Comparison of ENCODE assay signal across 10 mouse cellular contexts in genomic region chr9:109798051-109798450, GRCm38 (mm10). TPM values are rescaled to one million over a fixed set of nuclear protein-coding genes. Genes with fewer than 3 reads are reported as not detected.
DNase-seq lines count a peak whose midpoint lies in the region; ATAC-seq and TF ChIP-seq lines count a peak whose summit lies in the region.
"Had no signal": no experiment of that assay in that cellular context is flagged by ENCODE, and none has a peak within 500 bp of the region (broad histone marks: within the 10 kb centered on the region; RNA-seq: fewer than 3 reads in every experiment).

No protein-coding gene starts in this region.

- ATAC-seq in midbrain, embryonic 14.5 days (ENCODE audit: low FRiP score, low TSS enrichment): no peak
- no peak for ATAC-seq in midbrain, embryonic 13.5 days
- ATAC-seq in erythroblast, adult 5-6 weeks (replicated peaks; ENCODE audit: low FRiP score, poor library complexity, severe bottlenecking): no peak

- DNase-seq in gastrocnemius, adult 2 months: no peak
- no peak for DNase-seq in gastrocnemius, adult 8-10 months (ENCODE audit: low spot score in 2 of 2)
- DNase-seq in midbrain, embryonic 14.5 days: peak; percentile 45
- peak; percentile 22 to 73 for DNase-seq in adrenal gland, adult (ENCODE audit: inconsistent age in 2 of 2, low spot score in 1 of 2)
- DNase-seq in kidney, adult 9 months: peak; percentile 10
- peak; percentile 18 for DNase-seq in thymus, postnatal 14 days

- H3K4me3 ChIP-seq in gastrocnemius, adult 2 months: no peak overlapping the region
- no peak overlapping the region for H3K4me3 ChIP-seq in midbrain, embryonic 14.5 days (replicated peaks; ENCODE audit: low read depth, low read length)
- no peak overlapping the region for H3K4me3 ChIP-seq in midbrain, embryonic 13.5 days (replicated peaks)
- H3K4me3 ChIP-seq: neural tube, embryonic 12.5 days had no signal

- intact Hi-C loops in gastrocnemius, adult 2 months (cut with DNase I): no loop called here

- no peaks in the 10 kb centered on the region for H3K36me3 ChIP-seq in midbrain, embryonic 14.5 days (ENCODE audit: control insufficient read depth, insufficient read depth, low read length)
- no peaks in the 10 kb centered on the region for H3K36me3 ChIP-seq in midbrain, embryonic 13.5 days
- H3K36me3 ChIP-seq: neural tube, embryonic 12.5 days had no signal

- TF ChIP-seq CTCF in gastrocnemius, adult 2 months (IDR thresholded peaks at IDR 0.05): peak; percentile 20; the same call in 1 of the 2 replicates

- H3K27ac ChIP-seq in gastrocnemius, adult 2 months: no peak overlapping the region
- no peak overlapping the region for H3K27ac ChIP-seq in midbrain, embryonic 14.5 days (replicated peaks; ENCODE audit: low read depth, low read length)
- no peak overlapping the region for H3K27ac ChIP-seq in midbrain, embryonic 13.5 days
- H3K27ac ChIP-seq: neural tube, embryonic 12.5 days had no signal

- H3K4me1 ChIP-seq in midbrain, embryonic 14.5 days (ENCODE audit: control insufficient read depth, insufficient read depth, low read length): no peaks in the 10 kb centered on the region
- H3K4me1 ChIP-seq in midbrain, embryonic 13.5 days (replicated peaks): no peaks in the 10 kb centered on the region
- H3K4me1 ChIP-seq: neural tube, embryonic 12.5 days had no signal

- H3K4me2 ChIP-seq in midbrain, embryonic 14.5 days (ENCODE audit: low read length): no peak overlapping the region
- no peak overlapping the region for H3K4me2 ChIP-seq in midbrain, embryonic 13.5 days (replicated peaks)
- H3K4me2 ChIP-seq: neural tube, embryonic 12.5 days had no signal

- H3K9me3 ChIP-seq in midbrain, embryonic 14.5 days (ENCODE audit: control insufficient read depth, low read length): no peaks in the 10 kb centered on the region
- H3K9me3 ChIP-seq in midbrain, embryonic 13.5 days: no peaks in the 10 kb centered on the region
- H3K9me3 ChIP-seq: neural tube, embryonic 12.5 days had no signal

- WGBS in midbrain, embryonic 14.5 days: 88% methylated on average over 1 of the region's 1 CpGs
- WGBS in midbrain, embryonic 13.5 days: 97% methylated on average over 1 of the region's 1 CpGs

- no peaks in the 10 kb centered on the region for H3K27me3 ChIP-seq in midbrain, embryonic 14.5 days (ENCODE audit: control insufficient read depth, insufficient read depth, low read length)
- H3K27me3 ChIP-seq in midbrain, embryonic 13.5 days: no peaks in the 10 kb centered on the region
- H3K27me3 ChIP-seq: neural tube, embryonic 12.5 days had no signal

- no peak overlapping the region for H3K9ac ChIP-seq in midbrain, embryonic 14.5 days (replicated peaks; ENCODE audit: low read length)
- no peak overlapping the region for H3K9ac ChIP-seq in midbrain, embryonic 13.5 days (replicated peaks)
- H3K9ac ChIP-seq: neural tube, embryonic 12.5 days had no signal

RNA-seq across cellular contexts. Expression of gene Fbxw27, which starts 7.6 kb away (rescaled TPM):
- not detected for total RNA-seq in gastrocnemius, adult 2 months (2021)
- not detected for total RNA-seq in gastrocnemius, adult 8-10 months (2022)
- not detected in 2 replicates for polyA plus RNA-seq in midbrain, embryonic 14.5 days (2014; fragmentation: Nextera tagmentation; extraction: Ambion mirVana)
- polyA plus RNA-seq in midbrain, embryonic 13.5 days (2015; fragmentation: Nextera tagmentation; extraction: Ambion mirVana): not detected in 2 replicates
- total RNA-seq in erythroblast, adult 5-6 weeks (2015; ENCODE audit: low replicate concordance): not detected in 2 replicates
- not detected in 2 replicates for total RNA-seq in erythroblast, adult 5-6 weeks (2017; ENCODE audit: low replicate concordance)
- polyA plus RNA-seq: large intestine, adult 2 months; neural tube, embryonic 12.5 days had no signal

RNA-seq across cellular contexts. Expression of gene Spink8, which starts 14.0 kb away (rescaled TPM):
- total RNA-seq in gastrocnemius, adult 2 months (2021): not detected
- not detected for total RNA-seq in gastrocnemius, adult 8-10 months (2022)
- polyA plus RNA-seq in midbrain, embryonic 14.5 days (2014; fragmentation: Nextera tagmentation; extraction: Ambion mirVana): not detected in 2 replicates
- polyA plus RNA-seq in midbrain, embryonic 13.5 days (2015; fragmentation: Nextera tagmentation; extraction: Ambion mirVana): 0.27 TPM in 1 of 2 replicates, not detected in the other
- total RNA-seq in erythroblast, adult 5-6 weeks (2015; ENCODE audit: low replicate concordance): not detected in 2 replicates
- total RNA-seq in erythroblast, adult 5-6 weeks (2017; ENCODE audit: low replicate concordance): not detected in 2 replicates
- polyA plus RNA-seq: large intestine, adult 2 months; neural tube, embryonic 12.5 days had no signal

RNA-seq across cellular contexts. Expression of gene Nme6, which starts 34.5 kb away (rescaled TPM):
- 10 to 100 TPM; 27.4 to 33.1 TPM for total RNA-seq in gastrocnemius, adult 2 months (2021)
- total RNA-seq in gastrocnemius, adult 8-10 months (2022): 10 to 100 TPM; 29.2 to 35.4 (median 33.5) TPM
- 58.1 and 68.0 TPM in 2 replicates for polyA plus RNA-seq in midbrain, embryonic 14.5 days (2014; fragmentation: Nextera tagmentation; extraction: Ambion mirVana)
- polyA plus RNA-seq in midbrain, embryonic 13.5 days (2015; fragmentation: Nextera tagmentation; extraction: Ambion mirVana): 69.7 and 71.3 TPM in 2 replicates
- 14.4 and 17.6 TPM in 2 replicates for total RNA-seq in erythroblast, adult 5-6 weeks (2015; ENCODE audit: low replicate concordance)
- total RNA-seq in erythroblast, adult 5-6 weeks (2017; ENCODE audit: low replicate concordance): 5.6 and 13.3 TPM in 2 replicates

RNA-seq across cellular contexts. Expression of gene Camp, which starts 51.4 kb away (rescaled TPM):
- total RNA-seq in gastrocnemius, adult 2 months (2021): not detected
- not detected for total RNA-seq in gastrocnemius, adult 8-10 months (2022)
- polyA plus RNA-seq in midbrain, embryonic 14.5 days (2014; fragmentation: Nextera tagmentation; extraction: Ambion mirVana): not detected in 2 replicates
- polyA plus RNA-seq in midbrain, embryonic 13.5 days (2015; fragmentation: Nextera tagmentation; extraction: Ambion mirVana): 0.22 and 0.55 TPM in 2 replicates
- total RNA-seq in erythroblast, adult 5-6 weeks (2015; ENCODE audit: low replicate concordance): 1,587 and 1,606 TPM in 2 replicates
- total RNA-seq in erythroblast, adult 5-6 weeks (2017; ENCODE audit: low replicate concordance): 742 and 898 TPM in 2 replicates

RNA-seq across cellular contexts. Expression of gene Fbxw26, which starts 52.2 kb away (rescaled TPM):
- not detected for total RNA-seq in gastrocnemius, adult 2 months (2021)
- total RNA-seq in gastrocnemius, adult 8-10 months (2022): not detected
- polyA plus RNA-seq in midbrain, embryonic 14.5 days (2014; fragmentation: Nextera tagmentation; extraction: Ambion mirVana): not detected in 2 replicates
- not detected in 2 replicates for polyA plus RNA-seq in midbrain, embryonic 13.5 days (2015; fragmentation: Nextera tagmentation; extraction: Ambion mirVana)
- total RNA-seq in erythroblast, adult 5-6 weeks (2015; ENCODE audit: low replicate concordance): not detected in 2 replicates
- not detected in 2 replicates for total RNA-seq in erythroblast, adult 5-6 weeks (2017; ENCODE audit: low replicate concordance)
- polyA plus RNA-seq: large intestine, adult 2 months; neural tube, embryonic 12.5 days had no signal

Comparison
In these comparisons a context has a peak if more than half of its experiments do, and no peak if none do; other contexts are left out.
1. DNase-seq: peak in midbrain, embryonic 14.5 days (single experiment), adrenal gland, adult (2 of 2), kidney, adult 9 months (single experiment) and thymus, postnatal 14 days (single experiment); none in gastrocnemius, adult 2 months (single experiment) and gastrocnemius, adult 8-10 months (0 of 2).